Mouse (Mus musculus): ENCODE data around the gene Adcy9.

DNA sequence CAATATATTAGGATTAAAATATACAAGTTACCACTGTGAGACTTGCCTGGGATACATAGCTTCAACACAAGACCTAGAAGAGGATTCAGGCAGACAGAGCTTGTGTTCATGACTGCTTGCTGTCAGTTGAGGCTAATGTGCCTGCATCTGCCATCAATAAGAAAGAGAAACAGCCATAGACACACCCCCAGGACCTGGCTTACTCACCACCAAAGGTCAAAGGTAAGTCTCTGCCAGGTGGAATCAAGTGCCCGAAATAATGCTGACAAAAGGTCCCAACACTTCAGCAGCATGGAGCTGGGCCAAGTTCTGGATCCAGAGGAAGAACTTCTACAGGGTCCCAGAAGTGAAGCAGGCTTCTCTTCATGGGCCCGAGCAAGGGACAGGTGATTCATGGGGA is 86.9 kb downstream of the Adcy9 start:
- no peak for TF ChIP-seq CTCF (conservative IDR thresholded peaks at IDR 0.05; ENCODE audit: insufficient read depth, insufficient read length, low read depth, low read length)
- no peak for TF ChIP-seq POLR2A (IDR thresholded peaks at IDR 0.05; ENCODE audit: low read depth, low read length)

Data from kidney, adult 2 months (tissue).